Mouse (Mus musculus) embryonic facial prominence, embryonic 11.5 days (tissue): ENCODE results near the gene Efcc1. TPM values are rescaled to one million over a fixed set of nuclear protein-coding genes. Genes with fewer than 3 reads are reported as not detected.

ENCODE experiments used
- ATAC-seq: fragments of 200-750 bp; cut with Nextera tagmentation; replicated peaks from 2 replicates; pipeline ENCODE4 v1.8.0; 2017; ENCODE audit warnings: low read depth; ENCODE audit not compliant: insufficient number of reproducible peaks, low FRiP score, low TSS enrichment
- DNase-seq: peaks from one replicate; pipeline ENCODE4 v3.0.0-alpha.2; 2015; ENCODE audit warnings: low spot score
- H3K27ac ChIP-seq: fragments of 300-500 bp; sonication (generic); replicated peaks from 2 replicates; pipeline ENCODE4 v1.5.1; 2014; ENCODE audit warnings: mild to moderate bottlenecking, low read depth, low read length, control low read depth
- H3K27me3 ChIP-seq: fragments of 300-500 bp; sonication (generic); 2 replicates; pipeline ENCODE4 v1.6.1; 2014; ENCODE audit warnings: mild to moderate bottlenecking, low read length, moderate library complexity, mixed read lengths; ENCODE audit not compliant: control insufficient read depth, insufficient read depth
- H3K36me3 ChIP-seq: fragments of 300-500 bp; sonication (generic); replicated peaks from 2 replicates; pipeline ENCODE4 v1.6.1; 2014; ENCODE audit warnings: low read depth, mild to moderate bottlenecking, low read length, moderate library complexity, mixed read lengths; ENCODE audit not compliant: control insufficient read depth, insufficient read depth
- H3K4me1 ChIP-seq: fragments of 300-500 bp; sonication (generic); 2 replicates; pipeline ENCODE4 v1.6.1; 2014; ENCODE audit warnings: low read length, mixed read lengths; ENCODE audit not compliant: control insufficient read depth, insufficient read depth
- H3K4me2 ChIP-seq: fragments of 300-500 bp; sonication (generic); 2 replicates; pipeline ENCODE4 v1.6.1; 2014; ENCODE audit warnings: low read depth, mild to moderate bottlenecking, control low read depth, low read length, moderate library complexity
- H3K4me3 ChIP-seq: fragments of 300-500 bp; sonication (generic); 2 replicates; pipeline ENCODE4 v1.5.1; 2014; ENCODE audit warnings: low read depth, low read length, control low read depth
- H3K9ac ChIP-seq: fragments of 300-500 bp; sonication (generic); replicated peaks from 2 replicates; pipeline ENCODE4 v1.6.1; 2014; ENCODE audit warnings: mild to moderate bottlenecking, control low read depth, low read length
- H3K9me3 ChIP-seq: fragments of 300-500 bp; sonication (generic); replicated peaks from 2 replicates; pipeline ENCODE4 v1.6.1; 2016; ENCODE audit warnings: mild to moderate bottlenecking, low read length, inconsistent platforms, mixed read lengths; ENCODE audit not compliant: control insufficient read depth
- WGBS: fragments of 180-500 bp; shearing (Covaris S2); extraction: QIAGEN DNeasy Blood & Tissue Kit; methylation state at CpG from one replicate; pipeline ENCODE4 v1.1.7; 2014; 5-methylcytosine and 5-hydroxymethylcytosine counted together
- polyA plus RNA-seq: library from polyadenylated mRNA; unstranded; fragments of >200 nt; fragmentation: Nextera tagmentation; extraction: Ambion mirVana; gene quantifications from 2 replicates; pipeline ENCODE4 v1.2.1, GENCODE M21; 2014

Efcc1 gene
- polyA plus RNA-seq, 1 experiment from 2014 or later: 0.49 TPM

- DNase-seq (no peak), ATAC-seq (no peak)
- Histone ChIP-seq H3K27ac (no peak overlapping the region), H3K4me1 (no peaks in the 10 kb centered on the region), H3K4me2 (no peak overlapping the region), H3K36me3 (no peaks in the 10 kb centered on the region), H3K4me3 (no peak overlapping the region), H3K9me3 (no peaks in the 10 kb centered on the region), H3K9ac (no peak overlapping the region), H3K27me3 (no peaks in the 10 kb centered on the region)
- WGBS: 88% methylated on average over 7 of the region's 7 CpGs
Observed at GRCm38 (mm10) chr6:87805448-87805847, 74.8 kb downstream of the Efcc1 start.

Other genes with a start within 250 kb of the Efcc1 start
- gene Arhgap25, start 197.6 kb upstream of the Efcc1 start, polyA plus RNA-seq: 3.9 and 5.0 TPM in 2 replicates
- 1.2 and 2.1 TPM in 2 replicates for gene Prokr1, start 140.1 kb upstream of the Efcc1 start, polyA plus RNA-seq
- gene Aplf, start 58.7 kb upstream of the Efcc1 start, polyA plus RNA-seq: 15.4 and 20.3 TPM in 2 replicates
- 1.9 and 3.0 TPM in 2 replicates for gene Gp9, start 47.2 kb downstream of the Efcc1 start, polyA plus RNA-seq
- 4.8 and 7.3 TPM in 2 replicates for gene Rab43, start 81.3 kb downstream of the Efcc1 start, polyA plus RNA-seq
- 1.2 and 3.2 TPM in 2 replicates for gene Gm45140, start 104.9 kb downstream of the Efcc1 start, polyA plus RNA-seq
- 79.3 and 81.0 TPM in 2 replicates for gene Isy1, start 107.9 kb downstream of the Efcc1 start, polyA plus RNA-seq
- 1,277 and 1,368 TPM in 2 replicates for gene Cnbp, start 120.2 kb downstream of the Efcc1 start, polyA plus RNA-seq
- gene Copg1, start 156.9 kb downstream of the Efcc1 start, polyA plus RNA-seq: 147 and 150 TPM in 2 replicates
- 59.2 and 65.5 TPM in 2 replicates for gene Hmces, start 183.1 kb downstream of the Efcc1 start, polyA plus RNA-seq